Mouse (Mus musculus) liver, adult (tissue): ENCODE measurements around the gene Nostrin.

Experiments
- GATA4 ChIP-seq: IDR thresholded peaks from 2 replicates; pipeline ENCODE4 v1.6.1; 2014; ENCODE audit warnings: mild to moderate bottlenecking, low read length; ENCODE audit not compliant: insufficient replicate concordance

The Nostrin gene

DNA sequence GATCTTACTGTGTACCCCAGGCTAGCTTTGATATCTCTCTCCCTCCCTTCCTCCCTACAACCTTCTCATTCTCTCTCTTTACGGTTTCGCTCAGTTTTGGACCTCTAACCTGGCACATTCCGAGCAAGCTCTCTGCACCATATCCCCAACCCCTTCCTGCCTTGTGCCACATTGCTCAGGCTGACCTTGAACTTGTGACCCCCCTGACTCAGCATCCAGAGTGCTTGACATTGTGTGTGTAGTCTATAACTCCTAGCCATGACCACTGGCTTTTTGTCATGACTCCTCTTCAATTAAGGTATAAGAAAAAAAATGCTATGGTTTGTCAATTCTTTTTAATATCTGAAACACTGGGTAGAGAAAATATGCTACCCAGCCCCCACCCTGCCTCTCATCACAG, 74.1 kb downstream of the Nostrin start:
- TF ChIP-seq GATA4 = no peak

DNA sequence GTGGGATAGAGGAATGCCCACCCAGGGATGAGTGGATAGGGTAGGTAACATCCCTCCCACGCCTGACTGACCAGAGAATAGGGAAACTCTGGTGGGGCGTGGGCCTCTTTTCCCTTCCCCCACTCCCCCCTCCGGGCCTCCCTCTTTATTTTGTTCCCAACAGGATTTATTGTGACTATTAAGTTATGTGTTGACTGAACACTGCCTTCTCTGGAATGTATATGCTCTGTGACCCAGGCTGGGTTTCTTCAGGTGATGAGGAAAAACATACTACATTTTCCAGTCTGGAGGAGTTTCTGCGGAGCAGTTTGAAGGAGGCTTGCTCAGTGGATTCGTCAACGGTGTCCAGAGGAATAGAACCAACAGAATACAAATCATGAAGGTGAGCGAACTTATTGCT, 75.2 kb downstream of the Nostrin start, which contains the start of gene G6pc2:
Gene G6pc2 (plus strand): TSS at position 301 of the 400 bp plus-strand sequence.
- no peak for TF ChIP-seq GATA4

DNA sequence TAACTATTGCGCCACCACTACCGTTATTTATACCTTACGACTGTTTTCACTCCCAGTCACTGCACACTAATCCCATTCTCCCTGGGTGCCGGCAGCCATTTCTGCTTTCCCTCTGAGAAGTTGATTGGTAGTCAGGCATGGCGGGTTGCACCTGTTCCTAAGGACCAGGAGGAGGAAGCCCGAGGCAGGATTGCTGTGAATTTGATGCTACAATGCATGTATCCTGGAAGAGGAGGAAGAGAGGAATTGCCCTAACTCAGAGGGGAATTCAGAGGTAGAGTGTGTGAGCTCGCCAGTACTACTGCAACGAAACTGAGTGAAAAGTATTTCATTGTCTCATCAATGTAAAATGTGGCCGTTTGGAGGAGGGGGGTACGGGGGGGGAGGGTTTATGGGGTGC, 77.1 kb downstream of the Nostrin start:
- TF ChIP-seq GATA4 = no peak

DNA sequence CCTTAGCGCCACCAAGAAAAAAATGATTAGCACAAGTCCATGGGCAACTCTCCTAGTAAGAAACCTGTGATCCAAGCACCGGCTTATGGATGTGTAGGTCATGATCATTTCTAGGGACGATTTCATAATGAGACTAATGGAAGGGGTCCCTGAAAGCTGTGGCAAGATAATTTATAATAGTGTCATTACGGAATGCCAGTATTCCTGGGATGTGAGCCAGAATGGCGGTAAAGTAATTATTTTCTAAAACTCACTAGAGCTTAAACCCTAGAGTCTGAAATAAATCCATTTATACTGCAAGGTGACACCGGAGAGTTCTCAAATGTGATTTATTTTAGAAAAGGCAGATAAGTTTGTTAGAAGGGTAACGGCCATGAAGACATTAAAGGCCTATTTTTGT, 79.6 kb downstream of the Nostrin start:
- no peak for TF ChIP-seq GATA4

DNA sequence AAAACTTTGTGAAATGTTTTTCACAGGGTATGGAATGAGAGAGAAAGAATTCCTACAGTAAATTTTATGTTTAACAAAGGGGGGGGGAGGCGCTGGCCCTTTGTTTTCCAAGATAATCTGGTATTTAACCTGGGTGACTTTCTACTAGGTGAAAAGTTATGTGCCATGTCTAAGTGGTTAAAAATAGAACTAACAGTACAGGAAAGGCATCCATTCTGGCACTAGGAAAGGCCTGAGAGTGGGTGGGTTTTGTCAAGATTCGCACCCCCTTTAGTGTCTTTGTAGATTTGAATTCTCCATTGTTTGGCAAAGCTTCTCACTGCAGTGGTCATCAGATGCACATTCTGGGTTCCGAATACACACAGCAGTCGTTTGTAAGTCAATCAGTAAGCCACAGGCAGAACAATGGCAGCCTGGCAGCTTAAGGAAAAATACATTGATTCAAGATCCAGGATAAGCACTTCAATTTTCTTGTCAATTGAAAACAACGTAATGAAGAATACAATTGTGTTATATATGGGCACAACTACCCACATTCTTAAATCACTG, 86.3 kb downstream of the Nostrin start:
- TF ChIP-seq GATA4 = no peak

DNA sequence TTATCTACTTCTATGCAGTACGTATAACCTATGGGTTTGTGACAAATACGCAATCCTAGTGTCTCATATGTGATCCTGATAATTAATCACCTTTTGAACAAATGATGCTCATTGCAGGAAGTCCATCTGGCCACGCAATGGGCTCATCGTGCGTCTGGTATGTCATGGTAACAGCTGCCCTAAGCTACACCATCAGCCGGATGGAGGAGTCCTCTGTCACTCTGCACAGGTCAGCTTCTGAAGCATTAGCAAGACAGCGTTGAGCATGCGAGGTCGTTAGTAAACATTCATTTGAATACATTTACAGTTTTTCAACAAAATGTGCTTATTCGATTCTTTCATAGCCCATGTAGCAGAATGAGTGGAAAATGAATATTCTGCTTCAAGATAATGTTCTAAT, 87.2 kb downstream of the Nostrin start:
- no peak for TF ChIP-seq GATA4

DNA sequence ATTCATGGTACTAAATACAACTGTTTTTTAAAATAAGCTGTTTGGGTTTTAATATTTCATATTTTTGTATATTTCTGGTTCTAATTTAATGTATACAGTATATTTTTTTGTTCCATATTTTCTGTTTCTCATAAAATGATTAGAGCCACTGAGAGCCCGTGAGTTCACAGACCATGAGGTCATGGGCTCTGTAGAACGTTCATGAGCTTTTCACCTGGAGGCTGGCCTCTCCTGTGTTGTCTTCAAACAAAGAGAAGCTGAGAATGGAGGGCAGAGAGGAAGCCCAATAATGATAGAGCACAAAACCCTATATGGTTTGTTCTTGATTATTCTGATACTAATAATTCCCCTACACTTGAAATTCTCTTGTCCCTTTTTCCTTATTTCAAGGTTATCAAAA, 89.1 kb downstream of the Nostrin start:
- TF ChIP-seq GATA4 = no peak

DNA sequence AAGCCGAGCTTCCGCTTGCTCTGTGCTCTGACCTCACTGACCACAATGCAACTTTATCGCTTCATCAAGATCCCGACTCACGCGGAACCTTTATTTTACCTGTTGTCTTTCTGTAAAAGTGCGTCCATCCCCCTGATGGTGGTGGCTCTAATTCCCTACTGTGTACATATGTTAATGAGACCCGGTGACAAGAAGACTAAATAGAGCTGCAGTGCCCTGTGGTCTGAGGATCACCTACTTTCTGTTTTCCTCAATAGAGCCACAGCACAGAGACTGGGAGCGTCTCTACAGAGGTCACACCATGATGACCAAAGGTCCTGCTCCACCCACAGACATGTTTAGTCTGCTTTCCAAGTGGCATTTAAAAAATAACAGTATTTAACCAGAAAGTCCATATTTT, 91.3 kb downstream of the Nostrin start:
- TF ChIP-seq GATA4 = 0 out of 2 replicates have a peak, but pooled peaks have one; percentile 5

DNA sequence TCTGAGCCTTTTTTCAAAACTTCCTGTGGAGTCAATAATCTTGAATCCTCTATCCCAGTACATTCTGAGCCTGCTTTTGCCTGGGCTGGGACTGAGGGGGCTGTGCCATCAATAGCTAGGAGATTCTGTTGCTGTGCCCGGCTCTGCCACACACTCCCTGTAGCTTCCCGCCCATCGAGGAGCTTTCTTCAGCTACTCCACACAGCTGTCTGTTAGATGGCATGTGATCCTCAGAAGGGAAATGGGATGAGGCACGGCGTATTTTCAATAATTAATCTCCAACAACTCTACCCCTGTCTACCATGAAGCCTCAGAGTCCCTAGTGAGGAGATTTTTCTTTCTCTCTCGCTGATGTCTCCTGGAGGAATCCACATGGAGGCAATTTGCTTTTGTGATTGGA, 93.0 kb downstream of the Nostrin start:
- TF ChIP-seq GATA4 = no peak

DNA sequence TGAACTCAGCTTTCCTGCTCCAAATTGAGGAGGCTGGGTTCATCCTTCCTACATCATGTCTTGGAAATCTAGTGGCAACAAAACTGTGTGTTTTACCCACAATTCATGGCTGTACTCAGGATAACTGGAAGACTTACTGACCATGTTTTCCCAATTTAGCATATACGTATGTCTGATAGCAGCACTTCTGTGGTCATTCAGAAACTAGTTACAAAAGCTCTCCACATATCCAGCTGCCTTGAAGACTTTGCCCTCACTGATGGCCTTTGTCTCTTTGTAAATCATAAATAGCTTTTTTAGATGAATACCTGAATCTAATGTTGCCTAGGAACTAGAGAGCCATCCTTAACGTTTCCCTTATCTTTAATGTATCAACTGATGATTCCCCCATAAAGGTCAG, 94.5 kb downstream of the Nostrin start:
- TF ChIP-seq GATA4 = no peak

DNA sequence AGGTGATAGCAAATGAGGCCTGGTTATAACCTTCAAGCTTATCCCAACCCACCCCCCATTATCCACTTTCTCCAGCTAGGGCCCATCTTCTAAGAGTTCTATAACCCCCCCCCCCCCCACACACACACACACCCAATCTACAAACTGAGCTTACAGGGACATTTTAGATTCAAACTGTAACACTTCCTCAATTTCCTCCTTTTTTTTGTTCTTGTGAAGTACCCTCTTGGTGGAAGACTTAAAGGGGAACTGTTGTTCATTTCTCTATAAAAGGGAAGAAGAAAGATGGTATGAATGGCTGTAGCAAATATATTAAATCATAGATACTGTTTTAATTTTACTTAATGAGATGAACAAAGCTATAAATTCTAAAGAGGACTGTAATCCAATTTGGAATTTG, 96.5 kb downstream of the Nostrin start:
- TF ChIP-seq GATA4 = no peak

DNA sequence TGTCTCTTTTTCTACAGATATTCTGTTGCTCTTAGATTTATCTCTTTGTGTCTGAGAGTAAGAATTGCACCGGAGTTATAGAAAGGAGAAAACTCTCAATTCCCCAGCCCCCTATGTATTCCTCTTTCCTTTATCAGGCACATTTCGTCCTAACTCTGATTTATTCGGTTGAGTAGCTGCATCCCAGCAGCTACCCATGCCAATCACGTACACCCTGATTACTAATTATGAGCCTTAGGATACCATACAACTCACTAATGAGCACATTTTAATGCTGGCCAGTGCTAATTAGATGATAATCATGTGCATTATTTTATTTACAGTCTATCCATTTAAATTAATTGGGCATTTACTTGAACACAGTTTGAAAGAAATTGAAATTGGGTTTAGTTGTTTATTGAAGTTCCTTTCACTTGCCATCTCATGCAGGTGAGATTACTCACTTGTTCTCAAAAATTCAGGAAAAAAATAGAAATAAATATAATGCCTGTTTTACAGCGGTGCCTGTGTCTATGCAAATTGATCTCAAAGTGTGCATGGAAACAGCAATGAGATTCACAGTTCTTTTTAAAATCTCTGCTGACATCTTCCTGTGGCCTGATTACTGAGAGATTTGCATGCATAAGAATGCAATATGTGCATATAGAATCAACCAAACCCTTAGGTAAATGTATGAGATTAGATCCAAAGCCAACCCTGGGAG, 99.5 kb downstream of the Nostrin start:
- TF ChIP-seq GATA4 = no peak
